Mouse (Mus musculus): Measurements from ENCODE around the gene Nt5dc1.

DNA sequence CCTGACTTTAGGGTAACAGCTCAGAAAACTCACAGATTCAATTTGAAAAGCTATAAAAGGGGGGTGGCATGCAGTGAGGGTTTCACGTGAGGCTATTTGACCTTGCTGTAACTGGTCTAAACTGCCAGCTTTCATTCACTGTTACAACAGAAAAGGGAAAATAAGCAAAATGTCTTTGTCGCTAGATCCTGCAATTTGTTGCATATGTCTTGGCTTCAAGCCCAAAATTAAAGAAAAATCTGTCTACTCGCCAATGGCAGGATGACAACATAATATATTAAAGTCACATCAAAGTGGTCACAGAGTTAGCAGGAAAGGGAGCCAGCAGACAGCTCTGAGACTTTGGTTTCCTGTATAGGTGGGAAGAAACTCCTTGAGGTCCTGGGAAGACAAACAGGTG lies 170.6 kb downstream of the Nt5dc1 start:
- TF ChIP-seq CTCF (IDR thresholded peaks at IDR 0.05; ENCODE audit: extremely low read depth, insufficient read depth, insufficient read length, insufficient replicate concordance): no peak
- TF ChIP-seq POLR2A (IDR thresholded peaks at IDR 0.05; ENCODE audit: low read depth, low read length): no peak

All from spleen, adult 2 months (tissue).